Comparison of ENCODE assay signal across 14 mouse cellular contexts in genomic region chr4:41096794-41097193, GRCm38 (mm10). TPM values are rescaled to one million over a fixed set of nuclear protein-coding genes. Genes with fewer than 3 reads are reported as not detected.
DNase-seq lines count a peak whose midpoint lies in the region; ATAC-seq and TF ChIP-seq lines count a peak whose summit lies in the region.
"Had no signal": no experiment of that assay in that cellular context is flagged by ENCODE, and none has a peak within 500 bp of the region (broad histone marks: within the 10 kb centered on the region; RNA-seq: fewer than 3 reads in every experiment).

No protein-coding gene starts in this region.

- H3K4me1 ChIP-seq in kidney, embryonic 15.5 days: peaks cover 48% of the 10 kb centered on the region
- peaks cover 33% of the 10 kb centered on the region for H3K4me1 ChIP-seq in liver, embryonic 11.5 days (replicated peaks; ENCODE audit: control insufficient read depth, insufficient read depth, low read length)
- H3K4me1 ChIP-seq in stomach, embryonic 16.5 days (ENCODE audit: control insufficient read depth, insufficient read depth, low read length): peaks cover 13% of the 10 kb centered on the region; the same call in 1 of the 2 replicates
- H3K4me1 ChIP-seq in forebrain, postnatal 0 days (ENCODE audit: insufficient read depth): no peaks in the 10 kb centered on the region

- no peaks in the 10 kb centered on the region for H3K9me3 ChIP-seq in kidney, embryonic 15.5 days (replicated peaks)
- no peaks in the 10 kb centered on the region for H3K9me3 ChIP-seq in liver, embryonic 11.5 days (ENCODE audit: control insufficient read depth, low read length)
- no peaks in the 10 kb centered on the region for H3K9me3 ChIP-seq in stomach, embryonic 16.5 days (replicated peaks; ENCODE audit: control insufficient read depth, low read length)
- no peaks in the 10 kb centered on the region for H3K9me3 ChIP-seq in forebrain, postnatal 0 days (ENCODE audit: low read length)
- H3K9me3 ChIP-seq: hindbrain, embryonic 12.5 days had no signal

- ATAC-seq in kidney, embryonic 15.5 days (replicated peaks; ENCODE audit: low FRiP score): no peak
- peak; percentile 78 for ATAC-seq in liver, embryonic 11.5 days (replicated peaks; ENCODE audit: low FRiP score)
- ATAC-seq in stomach, embryonic 16.5 days (ENCODE audit: insufficient read depth, low FRiP score): no peak
- no peak for ATAC-seq in forebrain, postnatal 0 days

- DNase-seq in kidney, adult 18-20 months: no peak
- DNase-seq in c-Kit-positive CD71-positive TER-119-positive erythroid progenitor cells, embryonic 14.5 days (ENCODE audit: low spot score): peak; percentile 67
- DNase-seq in liver, embryonic 11.5 days (ENCODE audit: low spot score): no peak
- DNase-seq in testis, postnatal 14 days (ENCODE audit: low spot score): no peak
- DNase-seq in forebrain, postnatal 0 days: no peak
- DNase-seq: cerebellum, adult 9-11 months; heart, adult 18-20 months; thymus, postnatal 36 days had no signal

- H3K9ac ChIP-seq in kidney, embryonic 15.5 days: no peak overlapping the region
- H3K9ac ChIP-seq in liver, embryonic 11.5 days (ENCODE audit: low read depth, low read length): peak overlapping the region; percentile 66
- peak overlapping the region; percentile 72 for H3K9ac ChIP-seq in stomach, embryonic 16.5 days (ENCODE audit: low read length)
- no peak overlapping the region for H3K9ac ChIP-seq in forebrain, postnatal 0 days
- H3K9ac ChIP-seq: hindbrain, embryonic 12.5 days; lung, embryonic 14.5 days had no signal

- H3K4me3 ChIP-seq in kidney, embryonic 15.5 days (replicated peaks): peak overlapping the region; percentile 49
- H3K4me3 ChIP-seq in liver, embryonic 11.5 days (ENCODE audit: low read depth, low read length): peak overlapping the region; percentile 56
- peak overlapping the region; percentile 49 for H3K4me3 ChIP-seq in stomach, embryonic 16.5 days (replicated peaks; ENCODE audit: low read length)
- no peak overlapping the region for H3K4me3 ChIP-seq in forebrain, postnatal 0 days (ENCODE audit: low read depth, low read length)
- H3K4me3 ChIP-seq: hindbrain, embryonic 12.5 days had no signal

- peak overlapping the region; percentile 92 for H3K4me2 ChIP-seq in kidney, embryonic 15.5 days
- H3K4me2 ChIP-seq in liver, embryonic 11.5 days: peak overlapping the region; percentile 91
- H3K4me2 ChIP-seq in stomach, embryonic 16.5 days (ENCODE audit: low read depth, low read length): peak overlapping the region; percentile 84
- no peak overlapping the region for H3K4me2 ChIP-seq in forebrain, postnatal 0 days (ENCODE audit: low read depth)

- 0 out of 2 replicates have a peak overlapping the region, but pooled peaks have one; percentile 34 for H3K27ac ChIP-seq in kidney, embryonic 15.5 days
- no peak overlapping the region for H3K27ac ChIP-seq in liver, embryonic 11.5 days (ENCODE audit: low read depth, low read length)
- H3K27ac ChIP-seq in stomach, embryonic 16.5 days (ENCODE audit: low read length): peak overlapping the region; percentile 66
- no peak overlapping the region for H3K27ac ChIP-seq in forebrain, postnatal 0 days (ENCODE audit: low read depth, low read length)
- H3K27ac ChIP-seq: hindbrain, embryonic 12.5 days had no signal

- TF ChIP-seq CTCF in forebrain, postnatal 0 days (IDR thresholded peaks at IDR 0.05; ENCODE audit: low read depth): no peak

- 57% methylated on average over 5 of the region's 5 CpGs for WGBS in kidney, embryonic 15.5 days
- 37% methylated on average over 5 of the region's 5 CpGs for WGBS in liver, embryonic 11.5 days
- 63% methylated on average over 5 of the region's 5 CpGs for WGBS in stomach, embryonic 16.5 days
- 72% methylated on average over 5 of the region's 5 CpGs for whole genome bisulfite sequencing in forebrain, postnatal 0 days

- H3K27me3 ChIP-seq in kidney, embryonic 15.5 days: peaks cover 23% of the 10 kb centered on the region
- H3K27me3 ChIP-seq in liver, embryonic 11.5 days (replicated peaks; ENCODE audit: control insufficient read depth, insufficient read depth, low read length): peaks cover 36% of the 10 kb centered on the region
- 0 out of 2 replicates have a peak, but pooled peaks cover 4% of the 10 kb centered on the region for H3K27me3 ChIP-seq in stomach, embryonic 16.5 days (ENCODE audit: control insufficient read depth, insufficient read depth, low read length)
- no peaks in the 10 kb centered on the region for H3K27me3 ChIP-seq in forebrain, postnatal 0 days (ENCODE audit: insufficient read depth, low read length)

- no peaks in the 10 kb centered on the region for H3K36me3 ChIP-seq in kidney, embryonic 15.5 days
- no peaks in the 10 kb centered on the region for H3K36me3 ChIP-seq in liver, embryonic 11.5 days (ENCODE audit: control insufficient read depth, insufficient read depth, low read length)
- no peaks in the 10 kb centered on the region for H3K36me3 ChIP-seq in stomach, embryonic 16.5 days (ENCODE audit: control insufficient read depth, insufficient read depth, low read length)
- H3K36me3 ChIP-seq in forebrain, postnatal 0 days (ENCODE audit: insufficient read depth): no peaks in the 10 kb centered on the region
- H3K36me3 ChIP-seq: hindbrain, embryonic 12.5 days had no signal

RNA-seq across cellular contexts. Expression of gene Aqp3, which starts 1.2 kb away (rescaled TPM):
- 29.0 and 33.1 TPM in 2 replicates for polyA plus RNA-seq in kidney, embryonic 15.5 days (2015; fragmentation: Nextera tagmentation; extraction: Ambion mirVana)
- 12.7 and 15.7 TPM in 2 replicates for polyA plus RNA-seq in liver, embryonic 11.5 days (2014; fragmentation: Nextera tagmentation; extraction: Ambion mirVana)
- polyA plus RNA-seq in stomach, embryonic 16.5 days (2015; fragmentation: Nextera tagmentation; extraction: Ambion mirVana): 101 and 127 TPM in 2 replicates
- 0.23 TPM in 1 of 2 replicates, not detected in the other for total RNA-seq in forebrain, postnatal 0 days (2014; rRNA removed)
- polyA plus RNA-seq in forebrain, postnatal 0 days (2015; fragmentation: Nextera tagmentation; extraction: Ambion mirVana): 0.13 and 0.36 TPM in 2 replicates
- total RNA-seq: CH12.LX; left cerebral cortex, adult 8-10 months had no signal

RNA-seq across cellular contexts. Expression of gene Nol6, which starts 27.5 kb away (rescaled TPM):
- 30.4 and 33.1 TPM in 2 replicates for polyA plus RNA-seq in kidney, embryonic 15.5 days (2015; fragmentation: Nextera tagmentation; extraction: Ambion mirVana)
- polyA plus RNA-seq in liver, embryonic 11.5 days (2014; fragmentation: Nextera tagmentation; extraction: Ambion mirVana): 35.8 and 39.8 TPM in 2 replicates
- polyA plus RNA-seq in stomach, embryonic 16.5 days (2015; fragmentation: Nextera tagmentation; extraction: Ambion mirVana): 24.2 and 27.1 TPM in 2 replicates
- 54.3 and 81.8 TPM in 2 replicates for total RNA-seq in forebrain, postnatal 0 days (2014; rRNA removed)
- polyA plus RNA-seq in forebrain, postnatal 0 days (2015; fragmentation: Nextera tagmentation; extraction: Ambion mirVana): 39.1 and 46.0 TPM in 2 replicates

RNA-seq across cellular contexts. Expression of gene Ube2r2, which starts 38.7 kb away (rescaled TPM):
- polyA plus RNA-seq in kidney, embryonic 15.5 days (2015; fragmentation: Nextera tagmentation; extraction: Ambion mirVana): 81.7 and 84.4 TPM in 2 replicates
- 46.7 and 49.2 TPM in 2 replicates for polyA plus RNA-seq in liver, embryonic 11.5 days (2014; fragmentation: Nextera tagmentation; extraction: Ambion mirVana)
- polyA plus RNA-seq in stomach, embryonic 16.5 days (2015; fragmentation: Nextera tagmentation; extraction: Ambion mirVana): 54.7 and 59.9 TPM in 2 replicates
- 55.8 and 67.6 TPM in 2 replicates for total RNA-seq in forebrain, postnatal 0 days (2014; rRNA removed)
- polyA plus RNA-seq in forebrain, postnatal 0 days (2015; fragmentation: Nextera tagmentation; extraction: Ambion mirVana): 39.1 and 46.7 TPM in 2 replicates

RNA-seq across cellular contexts. Expression of gene Aqp7, which starts 48.9 kb away (rescaled TPM):
- polyA plus RNA-seq in kidney, embryonic 15.5 days (2015; fragmentation: Nextera tagmentation; extraction: Ambion mirVana): 0.88 and 1.1 TPM in 2 replicates
- polyA plus RNA-seq in liver, embryonic 11.5 days (2014; fragmentation: Nextera tagmentation; extraction: Ambion mirVana): 0.86 and 1.2 TPM in 2 replicates
- 0.40 and 0.45 TPM in 2 replicates for polyA plus RNA-seq in stomach, embryonic 16.5 days (2015; fragmentation: Nextera tagmentation; extraction: Ambion mirVana)
- not detected in 2 replicates for total RNA-seq in forebrain, postnatal 0 days (2014; rRNA removed)
- polyA plus RNA-seq in forebrain, postnatal 0 days (2015; fragmentation: Nextera tagmentation; extraction: Ambion mirVana): not detected in 2 replicates
- total RNA-seq: CH12.LX; left cerebral cortex, adult 8-10 months had no signal
- polyA plus RNA-seq: hindbrain, embryonic 12.5 days; lung, embryonic 14.5 days had no signal

Comparison
In these comparisons a context has a peak if more than half of its experiments do, and no peak if none do; other contexts are left out.
1. H3K27ac ChIP-seq: peak in kidney, embryonic 15.5 days (single experiment) and stomach, embryonic 16.5 days (single experiment); none in liver, embryonic 11.5 days (single experiment) and forebrain, postnatal 0 days (single experiment).
2. H3K9ac ChIP-seq: peak in liver, embryonic 11.5 days (single experiment) and stomach, embryonic 16.5 days (single experiment); none in kidney, embryonic 15.5 days (single experiment) and forebrain, postnatal 0 days (single experiment).
3. RNA of gene Aqp3, which starts 1.2 kb away (polyA plus RNA-seq): 101 to 127 TPM in stomach, embryonic 16.5 days, 29.0 to 33.1 TPM in kidney, embryonic 15.5 days and 12.7 to 15.7 TPM in liver, embryonic 11.5 days; 0.13 to 0.36 TPM in forebrain, postnatal 0 days; every median in the first group is over 10 times any median in the second.